Mouse (Mus musculus): Measurements from ENCODE around the gene Eci2.

- TF ChIP-seq CTCF (IDR thresholded peaks at IDR 0.05; ENCODE audit: control insufficient read depth, insufficient read depth, low read length): no peak
- no peak for TF ChIP-seq POLR2A (IDR thresholded peaks at IDR 0.05; ENCODE audit: borderline replicate concordance, control insufficient read depth, low read depth, low read length)
These were observed 8.8 kb upstream of the Eci2 start for GRCm38 (mm10) chr13:35035731-35036130.

All from bone marrow, adult 2 months (tissue).